Mouse (Mus musculus): ENCODE measurements around the gene Hist1h2bg. TPM values are rescaled to one million over a fixed set of nuclear protein-coding genes. Genes with fewer than 3 reads are reported as not detected.
"Not testable (repeated sequence)": the region's sequence is repeated elsewhere in the genome, so short reads cannot be mapped to it uniquely, and the experiment has no call there.

Gene Hist1h2bg
- polyA plus RNA-seq, 1 experiment from 2014 or later: 12.6 TPM

- H3K9ac ChIP-seq (replicated peaks; ENCODE audit: low read depth, low read length): peak overlapping the region; percentile 23; the same call in 1 of the 2 replicates
- 2% methylated on average over 18 of the region's 18 CpGs for WGBS
- H3K4me3 ChIP-seq (ENCODE audit: low read depth, low read length): peak overlapping the region; percentile 29
- peak; percentile 62 for ATAC-seq (ENCODE audit: insufficient number of reproducible peaks, insufficient read depth, low FRiP score, low read depth)
- H3K9me3 ChIP-seq (ENCODE audit: control insufficient read depth, low read depth, low read length): no peaks in the 10 kb centered on the region
- H3K4me1 ChIP-seq (ENCODE audit: control insufficient read depth, insufficient read depth, low read length): no peaks in the 10 kb centered on the region
- H3K27me3 ChIP-seq (ENCODE audit: control insufficient read depth, insufficient read depth, low read length): no peaks in the 10 kb centered on the region
- H3K4me2 ChIP-seq (replicated peaks; ENCODE audit: low read depth, low read length): peak overlapping the region; percentile 70
- peak overlapping the region; percentile 99 for H3K27ac ChIP-seq (ENCODE audit: low read length)
- no peaks in the 10 kb centered on the region for H3K36me3 ChIP-seq (ENCODE audit: control insufficient read depth, insufficient read depth, low read length)
Observed at GRCm38 (mm10) chr13:23562699-23563462, 8.3 kb upstream of the Hist1h2bg start.

- ATAC-seq (ENCODE audit: insufficient number of reproducible peaks, insufficient read depth, low FRiP score, low read depth): no peak
- H3K9me3 ChIP-seq (ENCODE audit: control insufficient read depth, low read depth, low read length): no peaks in the 10 kb centered on the region
- H3K27ac ChIP-seq (ENCODE audit: low read length): peak overlapping the region; percentile 99
- no peak overlapping the region for H3K4me3 ChIP-seq (ENCODE audit: low read depth, low read length)
- H3K4me2 ChIP-seq (replicated peaks; ENCODE audit: low read depth, low read length): no peak overlapping the region
- WGBS: 79% methylated on average over 2 of the region's 2 CpGs
- no peaks in the 10 kb centered on the region for H3K36me3 ChIP-seq (ENCODE audit: control insufficient read depth, insufficient read depth, low read length)
- no peaks in the 10 kb centered on the region for H3K27me3 ChIP-seq (ENCODE audit: control insufficient read depth, insufficient read depth, low read length)
- H3K9ac ChIP-seq (replicated peaks; ENCODE audit: low read depth, low read length): no peak overlapping the region
- H3K4me1 ChIP-seq (ENCODE audit: control insufficient read depth, insufficient read depth, low read length): no peaks in the 10 kb centered on the region
Observed at GRCm38 (mm10) chr13:23564482-23564881, 6.7 kb upstream of the Hist1h2bg start.

- 4% methylated on average over 12 of the region's 41 CpGs for WGBS
- peak overlapping the region; percentile 50 for H3K4me2 ChIP-seq (replicated peaks; ENCODE audit: low read depth, low read length)
- not testable (repeated sequence) for H3K4me1 ChIP-seq (ENCODE audit: control insufficient read depth, insufficient read depth, low read length); H3K27me3 ChIP-seq (ENCODE audit: control insufficient read depth, insufficient read depth, low read length); H3K36me3 ChIP-seq (ENCODE audit: control insufficient read depth, insufficient read depth, low read length); H3K9me3 ChIP-seq (ENCODE audit: control insufficient read depth, low read depth, low read length); ATAC-seq (ENCODE audit: insufficient number of reproducible peaks, insufficient read depth, low FRiP score, low read depth)
- peak overlapping the region; percentile 94 for H3K27ac ChIP-seq (ENCODE audit: low read length)
- H3K4me3 ChIP-seq (ENCODE audit: low read depth, low read length): peak overlapping the region; percentile 27; the same call in 1 of the 2 replicates
- peak overlapping the region; percentile 22 for H3K9ac ChIP-seq (replicated peaks; ENCODE audit: low read depth, low read length)
Observed at GRCm38 (mm10) chr13:23570261-23571021, 755 bp upstream of the Hist1h2bg start.

GRCm38 (mm10) chr13:23571504-23572217 is 465 bp downstream of the Hist1h2bg start:
- 0% methylated on average over 9 of the region's 34 CpGs for WGBS
- Histone ChIP-seq H3K4me3 (ENCODE audit: low read depth, low read length) (peak overlapping the region; percentile 27), H3K9ac (replicated peaks; ENCODE audit: low read depth, low read length) (peak overlapping the region; percentile 22), H3K4me2 (replicated peaks; ENCODE audit: low read depth, low read length) (peak overlapping the region; percentile 41), H3K27ac (ENCODE audit: low read length) (peak overlapping the region; percentile 94)
- not testable (repeated sequence) for H3K9me3 ChIP-seq (ENCODE audit: control insufficient read depth, low read depth, low read length); H3K36me3 ChIP-seq (ENCODE audit: control insufficient read depth, insufficient read depth, low read length); ATAC-seq (ENCODE audit: insufficient number of reproducible peaks, insufficient read depth, low FRiP score, low read depth); H3K4me1 ChIP-seq (ENCODE audit: control insufficient read depth, insufficient read depth, low read length); H3K27me3 ChIP-seq (ENCODE audit: control insufficient read depth, insufficient read depth, low read length)

- H3K4me3 ChIP-seq (ENCODE audit: low read depth, low read length): peak overlapping the region; percentile 27
- H3K4me1 ChIP-seq (ENCODE audit: control insufficient read depth, insufficient read depth, low read length): peaks cover 7% of the 10 kb centered on the region; the same call in 1 of the 2 replicates
- no peak for ATAC-seq (ENCODE audit: insufficient number of reproducible peaks, insufficient read depth, low FRiP score, low read depth)
- H3K36me3 ChIP-seq (ENCODE audit: control insufficient read depth, insufficient read depth, low read length): no peaks in the 10 kb centered on the region
- peak overlapping the region; percentile 41 for H3K4me2 ChIP-seq (replicated peaks; ENCODE audit: low read depth, low read length)
- H3K27ac ChIP-seq (ENCODE audit: low read length): peak overlapping the region; percentile 94
- peak overlapping the region; percentile 22 for H3K9ac ChIP-seq (replicated peaks; ENCODE audit: low read depth, low read length)
- 23% methylated on average over 2 of the region's 2 CpGs for WGBS
- no peaks in the 10 kb centered on the region for H3K27me3 ChIP-seq (ENCODE audit: control insufficient read depth, insufficient read depth, low read length)
- no peaks in the 10 kb centered on the region for H3K9me3 ChIP-seq (ENCODE audit: control insufficient read depth, low read depth, low read length)
Observed at GRCm38 (mm10) chr13:23572218-23573033, 1.2 kb downstream of the Hist1h2bg start.

- not testable (repeated sequence) for ATAC-seq (ENCODE audit: insufficient number of reproducible peaks, insufficient read depth, low FRiP score, low read depth); H3K27me3 ChIP-seq (ENCODE audit: control insufficient read depth, insufficient read depth, low read length); H3K4me1 ChIP-seq (ENCODE audit: control insufficient read depth, insufficient read depth, low read length); H3K36me3 ChIP-seq (ENCODE audit: control insufficient read depth, insufficient read depth, low read length); H3K9me3 ChIP-seq (ENCODE audit: control insufficient read depth, low read depth, low read length)
- Histone ChIP-seq H3K4me3 (ENCODE audit: low read depth, low read length) (peak overlapping the region; percentile 27), H3K27ac (ENCODE audit: low read length) (peak overlapping the region; percentile 94), H3K9ac (replicated peaks; ENCODE audit: low read depth, low read length) (peak overlapping the region; percentile 22), H3K4me2 (replicated peaks; ENCODE audit: low read depth, low read length) (peak overlapping the region; percentile 41)
- WGBS: 6% methylated on average over 18 of the region's 20 CpGs
Observed at GRCm38 (mm10) chr13:23573034-23573897, 2.1 kb downstream of the Hist1h2bg start.

- H3K4me1 ChIP-seq (ENCODE audit: control insufficient read depth, insufficient read depth, low read length); H3K27me3 ChIP-seq (ENCODE audit: control insufficient read depth, insufficient read depth, low read length); H3K36me3 ChIP-seq (ENCODE audit: control insufficient read depth, insufficient read depth, low read length); H3K9me3 ChIP-seq (ENCODE audit: control insufficient read depth, low read depth, low read length): not testable (repeated sequence)
- H3K4me3 ChIP-seq (ENCODE audit: low read depth, low read length): peak within 1 kb of the TSS; percentile 42
- under 1% methylated on average over 33 of the region's 42 CpGs for WGBS
- peak within 1 kb of the TSS; percentile 42 for H3K9ac ChIP-seq (replicated peaks; ENCODE audit: low read depth, low read length)
- H3K27ac ChIP-seq (ENCODE audit: low read length): peak within 1 kb of the TSS; percentile 94
- H3K4me2 ChIP-seq (replicated peaks; ENCODE audit: low read depth, low read length): peak within 1 kb of the TSS; percentile 60
- ATAC-seq (ENCODE audit: insufficient number of reproducible peaks, insufficient read depth, low FRiP score, low read depth): peak; percentile 92
Observed at GRCm38 (mm10) chr13:23573898-23574524, 2.8 kb downstream of the Hist1h2bg start, which contains the start of the genes Hist1h2bf and Hist1h2ad. Gene Hist1h2bf (minus strand): TSS chr13:23574196. Gene Hist1h2ad (plus strand): TSS chr13:23574381.

Measured in stomach, embryonic 14.5 days (tissue).